ENCODE assay signal across 7 mouse cellular contexts in the genomic region with DNA sequence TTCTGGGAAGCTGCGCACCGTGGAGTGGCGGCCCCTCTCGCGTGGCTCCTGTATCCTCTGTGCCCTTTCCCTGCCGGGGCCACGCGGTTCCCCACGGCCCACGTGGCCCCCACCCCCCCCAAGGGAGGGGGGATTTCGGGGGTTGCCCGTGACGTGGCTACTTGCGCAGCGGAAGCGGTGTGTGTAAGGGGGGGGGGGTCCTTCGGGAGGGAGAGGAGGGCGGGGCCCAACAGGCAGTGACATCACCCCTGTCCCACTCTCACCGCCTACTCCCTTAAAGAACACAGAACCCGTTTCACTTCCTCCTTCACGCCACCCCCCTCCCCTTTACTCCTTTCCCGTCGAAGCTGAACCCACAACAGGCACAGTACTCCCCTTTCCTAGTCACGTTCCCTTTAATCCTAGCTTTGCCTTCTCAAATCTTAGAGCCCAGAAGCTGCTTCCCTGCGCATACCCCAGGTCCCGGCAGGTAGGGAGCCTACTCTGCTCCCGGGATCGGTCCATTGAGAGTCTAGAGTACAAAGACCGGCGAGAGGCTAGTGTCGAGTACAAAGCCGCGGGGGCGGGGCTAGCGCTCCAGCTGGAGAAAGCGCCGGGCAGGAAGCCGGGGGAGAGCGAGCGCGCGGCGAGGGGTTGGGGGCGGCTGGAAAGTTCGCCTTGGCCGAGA. TPM values are rescaled to one million over a fixed set of nuclear protein-coding genes. Genes with fewer than 3 reads are reported as not detected.
DNase-seq lines count a peak whose midpoint lies in the region; ATAC-seq and TF ChIP-seq lines count a peak whose summit lies in the region.

No protein-coding gene starts in this region.

- peak; percentile 70 for TF ChIP-seq POLR2A in small intestine, adult 2 months (IDR thresholded peaks at IDR 0.05; ENCODE audit: low read depth, low read length)

- intact Hi-C loops in gastrocnemius, postnatal 36 days (cut with DNase I) = loop anchor here (10.0 kb wide), 2 partner anchors 315 to 585 kb away; partner anchors contain the start of genes Gabarap, Per1 and Phf23

- H3K27me3 ChIP-seq in intestine, embryonic 14.5 days (replicated peaks; ENCODE audit: control insufficient read depth, insufficient read depth, low read length) = no peaks in the 10 kb centered on the region
- no peaks in the 10 kb centered on the region for H3K27me3 ChIP-seq in limb, embryonic 11.5 days (ENCODE audit: control insufficient read depth, insufficient read depth, low read length)
- no peaks in the 10 kb centered on the region for H3K27me3 ChIP-seq in midbrain, embryonic 11.5 days (ENCODE audit: control insufficient read depth, insufficient read depth, low read length)
- no peaks in the 10 kb centered on the region for H3K27me3 ChIP-seq in small intestine, adult 2 months (ENCODE audit: control insufficient read depth, insufficient read depth, low read length)

- H3K9me3 ChIP-seq in intestine, embryonic 14.5 days (ENCODE audit: control insufficient read depth, low read length) = no peaks in the 10 kb centered on the region
- H3K9me3 ChIP-seq in limb, embryonic 11.5 days (ENCODE audit: control insufficient read depth, low read length) = no peaks in the 10 kb centered on the region
- no peaks in the 10 kb centered on the region for H3K9me3 ChIP-seq in midbrain, embryonic 11.5 days (ENCODE audit: control insufficient read depth, low read length)

- H3K4me1 ChIP-seq in intestine, embryonic 14.5 days (replicated peaks; ENCODE audit: control insufficient read depth, insufficient read depth, low read length) = peaks cover 40% of the 10 kb centered on the region
- H3K4me1 ChIP-seq in limb, embryonic 11.5 days (ENCODE audit: control insufficient read depth, insufficient read depth, low read length) = peaks cover 41% of the 10 kb centered on the region
- peaks cover 40% of the 10 kb centered on the region for H3K4me1 ChIP-seq in midbrain, embryonic 11.5 days (ENCODE audit: control insufficient read depth, insufficient read depth, low read length)
- peaks cover 30% of the 10 kb centered on the region for H3K4me1 ChIP-seq in small intestine, adult 2 months (ENCODE audit: control insufficient read depth, insufficient read depth, insufficient read length, low read length)

- H3K27ac ChIP-seq in intestine, embryonic 14.5 days (ENCODE audit: low read depth) = peak overlapping the region; percentile 98
- peak overlapping the region; percentile 75 for H3K27ac ChIP-seq in limb, embryonic 11.5 days (replicated peaks; ENCODE audit: low read depth, low read length)
- H3K27ac ChIP-seq in midbrain, embryonic 11.5 days (ENCODE audit: low read depth, low read length) = peak overlapping the region; percentile 95
- peak overlapping the region; percentile 99 for H3K27ac ChIP-seq in small intestine, adult 2 months (ENCODE audit: insufficient read depth, low read depth, low read length)

- H3K36me3 ChIP-seq in intestine, embryonic 14.5 days (ENCODE audit: control insufficient read depth, insufficient read depth, low read length) = peaks cover 51% of the 10 kb centered on the region
- H3K36me3 ChIP-seq in limb, embryonic 11.5 days (ENCODE audit: control insufficient read depth, insufficient read depth, low read length) = peaks cover 28% of the 10 kb centered on the region
- H3K36me3 ChIP-seq in midbrain, embryonic 11.5 days (ENCODE audit: control insufficient read depth, insufficient read depth, low read length) = peaks cover 25% of the 10 kb centered on the region
- peaks cover 36% of the 10 kb centered on the region for H3K36me3 ChIP-seq in small intestine, adult 2 months (ENCODE audit: control insufficient read depth, insufficient read depth, low read length)

- H3K4me2 ChIP-seq in intestine, embryonic 14.5 days (ENCODE audit: low read length) = peak overlapping the region; percentile 85
- peak overlapping the region; percentile 98 for H3K4me2 ChIP-seq in limb, embryonic 11.5 days (ENCODE audit: low read depth, severe bottlenecking)
- peak overlapping the region; percentile 91 for H3K4me2 ChIP-seq in midbrain, embryonic 11.5 days

- ATAC-seq in common myeloid progenitor, adult 5-6 weeks (replicated peaks; ENCODE audit: low read depth, poor library complexity, severe bottlenecking) = peak; percentile 27
- ATAC-seq in intestine, embryonic 14.5 days (replicated peaks; ENCODE audit: low FRiP score, low TSS enrichment, low read depth) = peak; percentile 41
- peak; percentile 36 for ATAC-seq in limb, embryonic 11.5 days (ENCODE audit: insufficient number of reproducible peaks, low FRiP score, low TSS enrichment, low read depth)
- peak; percentile 57 for ATAC-seq in midbrain, embryonic 11.5 days (ENCODE audit: low FRiP score)

- DNase-seq in ZHBTc4 (ENCODE audit: low read depth, low spot score) = peak; percentile 94
- DNase-seq in gastrocnemius, postnatal 36 days = peak; percentile 65 to 73
- DNase-seq in intestine, embryonic 14.5 days (ENCODE audit: low spot score) = peak; percentile 95
- peak; percentile 90 for DNase-seq in limb, embryonic 11.5 days (ENCODE audit: low spot score)
- peak; percentile 98 for DNase-seq in midbrain, embryonic 11.5 days (ENCODE audit: low spot score, missing footprints)

- no peak for TF ChIP-seq CTCF in small intestine, adult 2 months (IDR thresholded peaks at IDR 0.05; ENCODE audit: extremely low read depth, insufficient read length, insufficient replicate concordance, low read depth, low read length)

- peak overlapping the region; percentile 77 for H3K9ac ChIP-seq in intestine, embryonic 14.5 days (ENCODE audit: low read length)
- H3K9ac ChIP-seq in limb, embryonic 11.5 days (ENCODE audit: low read length) = peak overlapping the region; percentile 89
- peak overlapping the region; percentile 90 for H3K9ac ChIP-seq in midbrain, embryonic 11.5 days (ENCODE audit: low read length)

- peak overlapping the region; percentile 68 for H3K4me3 ChIP-seq in intestine, embryonic 14.5 days (ENCODE audit: low read depth, low read length)
- peak overlapping the region; percentile 86 for H3K4me3 ChIP-seq in limb, embryonic 11.5 days (ENCODE audit: low read depth, low read length)
- peak overlapping the region; percentile 75 for H3K4me3 ChIP-seq in midbrain, embryonic 11.5 days (ENCODE audit: low read depth, low read length)
- peak overlapping the region; percentile 88 for H3K4me3 ChIP-seq in small intestine, adult 2 months (ENCODE audit: low read depth, low read length)

- WGBS in intestine, embryonic 14.5 days = under 1% methylated on average over 45 of the region's 46 CpGs
- under 1% methylated on average over 43 of the region's 46 CpGs for WGBS in limb, embryonic 11.5 days
- WGBS in midbrain, embryonic 11.5 days = 1% methylated on average over 39 of the region's 46 CpGs
- under 1% methylated on average over 45 of the region's 46 CpGs for WGBS in small intestine, adult 2 months

RNA-seq across cellular contexts. Expression of gene Kdm6b, which starts 4.0 kb away (rescaled TPM):
- 3.5 and 6.6 TPM in 2 replicates for total RNA-seq in common myeloid progenitor, adult 5-6 weeks (2017)
- 10 to 100 TPM; 23.0 to 27.2 TPM for total RNA-seq in gastrocnemius, postnatal 36 days (2021)
- 29.1 and 29.6 TPM in 2 replicates for polyA plus RNA-seq in intestine, embryonic 14.5 days (2014; fragmentation: Nextera tagmentation; extraction: Ambion mirVana)
- 42.4 and 44.5 TPM in 2 replicates for polyA plus RNA-seq in limb, embryonic 11.5 days (2014; fragmentation: Nextera tagmentation; extraction: Ambion mirVana)
- polyA plus RNA-seq in midbrain, embryonic 11.5 days (2014; fragmentation: Nextera tagmentation; extraction: Ambion mirVana) = 30.2 and 31.7 TPM in 2 replicates
- polyA plus RNA-seq in small intestine, adult 2 months (2012; rRNA removed) = 13.5 and 35.4 TPM in 2 replicates

RNA-seq across cellular contexts. Expression of gene Tmem88, which starts 11.5 kb away (rescaled TPM):
- 0.46 TPM in 1 of 2 replicates, not detected in the other for total RNA-seq in common myeloid progenitor, adult 5-6 weeks (2017)
- 1 to 10 TPM; 6.3 to 7.9 TPM for total RNA-seq in gastrocnemius, postnatal 36 days (2021)
- polyA plus RNA-seq in intestine, embryonic 14.5 days (2014; fragmentation: Nextera tagmentation; extraction: Ambion mirVana) = 34.8 and 38.4 TPM in 2 replicates
- 22.7 and 23.6 TPM in 2 replicates for polyA plus RNA-seq in limb, embryonic 11.5 days (2014; fragmentation: Nextera tagmentation; extraction: Ambion mirVana)
- 11.9 and 13.1 TPM in 2 replicates for polyA plus RNA-seq in midbrain, embryonic 11.5 days (2014; fragmentation: Nextera tagmentation; extraction: Ambion mirVana)
- 11.2 and 16.5 TPM in 2 replicates for polyA plus RNA-seq in small intestine, adult 2 months (2012; rRNA removed)

RNA-seq across cellular contexts. Expression of gene Cyb5d1, which starts 14.1 kb away (rescaled TPM):
- total RNA-seq in common myeloid progenitor, adult 5-6 weeks (2017) = 35.5 and 37.6 TPM in 2 replicates
- 10 to 100 TPM; 24.6 to 26.2 TPM for total RNA-seq in gastrocnemius, postnatal 36 days (2021)
- polyA plus RNA-seq in intestine, embryonic 14.5 days (2014; fragmentation: Nextera tagmentation; extraction: Ambion mirVana) = 23.3 and 23.8 TPM in 2 replicates
- polyA plus RNA-seq in limb, embryonic 11.5 days (2014; fragmentation: Nextera tagmentation; extraction: Ambion mirVana) = 29.2 and 37.0 TPM in 2 replicates
- polyA plus RNA-seq in midbrain, embryonic 11.5 days (2014; fragmentation: Nextera tagmentation; extraction: Ambion mirVana) = 44.6 and 50.5 TPM in 2 replicates
- polyA plus RNA-seq in small intestine, adult 2 months (2012; rRNA removed) = 4.3 and 5.3 TPM in 2 replicates

RNA-seq across cellular contexts. Expression of gene Naa38, which starts 14.2 kb away (rescaled TPM):
- 181 and 216 TPM in 2 replicates for total RNA-seq in common myeloid progenitor, adult 5-6 weeks (2017)
- total RNA-seq in gastrocnemius, postnatal 36 days (2021) = 10 to 100 TPM; 58.8 to 67.0 TPM
- 184 and 197 TPM in 2 replicates for polyA plus RNA-seq in intestine, embryonic 14.5 days (2014; fragmentation: Nextera tagmentation; extraction: Ambion mirVana)
- polyA plus RNA-seq in limb, embryonic 11.5 days (2014; fragmentation: Nextera tagmentation; extraction: Ambion mirVana) = 129 and 141 TPM in 2 replicates
- polyA plus RNA-seq in midbrain, embryonic 11.5 days (2014; fragmentation: Nextera tagmentation; extraction: Ambion mirVana) = 120 and 130 TPM in 2 replicates
- polyA plus RNA-seq in small intestine, adult 2 months (2012; rRNA removed) = 129 and 163 TPM in 2 replicates

RNA-seq across cellular contexts. Expression of gene Chd3, which starts 40.3 kb away (rescaled TPM):
- 64.5 and 68.0 TPM in 2 replicates for total RNA-seq in common myeloid progenitor, adult 5-6 weeks (2017)
- total RNA-seq in gastrocnemius, postnatal 36 days (2021) = 10 to 100 TPM in 1 of 2 experiments, 1 to 10 TPM in 1; 7.6 to 11.2 TPM
- polyA plus RNA-seq in intestine, embryonic 14.5 days (2014; fragmentation: Nextera tagmentation; extraction: Ambion mirVana) = 52.4 and 62.3 TPM in 2 replicates
- 58.6 and 68.0 TPM in 2 replicates for polyA plus RNA-seq in limb, embryonic 11.5 days (2014; fragmentation: Nextera tagmentation; extraction: Ambion mirVana)
- polyA plus RNA-seq in midbrain, embryonic 11.5 days (2014; fragmentation: Nextera tagmentation; extraction: Ambion mirVana) = 38.2 and 39.4 TPM in 2 replicates
- polyA plus RNA-seq in small intestine, adult 2 months (2012; rRNA removed) = 86.3 and 240 TPM in 2 replicates

Comparison
In these comparisons a context has a peak if more than half of its experiments do, and no peak if none do; other contexts are left out.
1. Peak in every context shown above with its lines: DNase-seq, ATAC-seq, H3K4me3 ChIP-seq and H3K27ac ChIP-seq.